Comparison of ENCODE assay signal across 8 mouse cellular contexts in genomic region chr2:121867051-121867928, GRCm38 (mm10). TPM values are rescaled to one million over a fixed set of nuclear protein-coding genes. Genes with fewer than 3 reads are reported as not detected.
DNase-seq lines count a peak whose midpoint lies in the region; ATAC-seq and TF ChIP-seq lines count a peak whose summit lies in the region.

No protein-coding gene starts in this region.

- H3K27ac ChIP-seq in kidney, embryonic 14.5 days (ENCODE audit: low read depth, low read length), result peak overlapping the region; percentile 56
- H3K27ac ChIP-seq in MEL (ENCODE audit: control insufficient read depth, low read depth, low read length), result peak overlapping the region; percentile 31; the same call in 1 of the 2 replicates
- H3K27ac ChIP-seq in heart, embryonic 12.5 days (ENCODE audit: poor library complexity, severe bottlenecking), result peak overlapping the region; percentile 61
- H3K27ac ChIP-seq in midbrain, embryonic 10.5 days (replicated peaks), result peak overlapping the region; percentile 85

- H3K4me3 ChIP-seq in kidney, embryonic 14.5 days (ENCODE audit: low read length), result peak overlapping the region; percentile 82
- H3K4me3 ChIP-seq in MEL (ENCODE audit: control insufficient read depth in 1 of 2, insufficient read depth in 1 of 2, low read depth in 2 of 2, low read length in 2 of 2), result peak overlapping the region; percentile 89 to 99
- peak overlapping the region; percentile 64 for H3K4me3 ChIP-seq in heart, embryonic 12.5 days
- peak overlapping the region; percentile 64 for H3K4me3 ChIP-seq in midbrain, embryonic 10.5 days

- H3K27me3 ChIP-seq in kidney, embryonic 14.5 days (ENCODE audit: control insufficient read depth, insufficient read depth, low read length), result no peaks in the 10 kb centered on the region
- no peaks in the 10 kb centered on the region; a peak in 1 of 4 replicates for H3K27me3 ChIP-seq in MEL (ENCODE audit: control insufficient read depth in 1 of 2, insufficient read depth in 2 of 2, low read length in 2 of 2)
- H3K27me3 ChIP-seq in heart, embryonic 12.5 days (replicated peaks), result no peaks in the 10 kb centered on the region
- H3K27me3 ChIP-seq in midbrain, embryonic 10.5 days (ENCODE audit: low read depth, poor library complexity, severe bottlenecking), result peaks cover 77% of the 10 kb centered on the region

- H3K4me2 ChIP-seq in kidney, embryonic 14.5 days (replicated peaks; ENCODE audit: low read depth, low read length), result peak overlapping the region; percentile 91
- H3K4me2 ChIP-seq in heart, embryonic 12.5 days, result peak overlapping the region; percentile 82

- H3K36me3 ChIP-seq in kidney, embryonic 14.5 days (ENCODE audit: control insufficient read depth, insufficient read depth, low read length), result no peaks in the 10 kb centered on the region
- peaks cover 0 to 12% of the 10 kb centered on the region in 2 experiments; a peak in 3 of 4 replicates for H3K36me3 ChIP-seq in MEL (ENCODE audit: control insufficient read depth in 1 of 2, insufficient read depth in 2 of 2, low read length in 2 of 2)
- H3K36me3 ChIP-seq in heart, embryonic 12.5 days, result peaks cover 4% of the 10 kb centered on the region; the same call in 1 of the 2 replicates
- H3K36me3 ChIP-seq in midbrain, embryonic 10.5 days, result peaks cover 5% of the 10 kb centered on the region; the same call in 1 of the 2 replicates

- peak; percentile 74; the same call in 1 of the 2 replicates for ATAC-seq in kidney, embryonic 14.5 days (ENCODE audit: low FRiP score, low TSS enrichment)
- ATAC-seq in heart, embryonic 12.5 days (ENCODE audit: insufficient number of reproducible peaks, low FRiP score), result peak; percentile 34

- peaks cover 12% of the 10 kb centered on the region for H3K79me2 ChIP-seq in MEL (ENCODE audit: control insufficient read depth, insufficient read depth, low read length, poor library complexity)

- H3K9me3 ChIP-seq in kidney, embryonic 14.5 days (ENCODE audit: control insufficient read depth, low read length), result no peaks in the 10 kb centered on the region
- no peaks in the 10 kb centered on the region for H3K9me3 ChIP-seq in MEL (replicated peaks; ENCODE audit: insufficient read depth, low read length)
- no peaks in the 10 kb centered on the region for H3K9me3 ChIP-seq in heart, embryonic 12.5 days (replicated peaks)
- no peaks in the 10 kb centered on the region for H3K9me3 ChIP-seq in midbrain, embryonic 10.5 days (replicated peaks)

- peak overlapping the region; percentile 87 for H3K9ac ChIP-seq in kidney, embryonic 14.5 days (ENCODE audit: low read depth, low read length)
- H3K9ac ChIP-seq in MEL (ENCODE audit: control insufficient read depth, low read depth, low read length, poor library complexity, severe bottlenecking), result peak overlapping the region; percentile 91
- peak overlapping the region; percentile 84 for H3K9ac ChIP-seq in heart, embryonic 12.5 days

- H3K4me1 ChIP-seq in kidney, embryonic 14.5 days (ENCODE audit: control insufficient read depth, insufficient read depth, low read length), result peaks cover 6% of the 10 kb centered on the region; the same call in 1 of the 2 replicates
- peaks cover 0 to 3% of the 10 kb centered on the region in 2 experiments; a peak in 2 of 4 replicates for H3K4me1 ChIP-seq in MEL (ENCODE audit: control insufficient read depth in 1 of 2, insufficient read depth in 2 of 2, low read length in 2 of 2)
- H3K4me1 ChIP-seq in heart, embryonic 12.5 days (replicated peaks), result peaks cover 5% of the 10 kb centered on the region
- H3K4me1 ChIP-seq in midbrain, embryonic 10.5 days, result peaks cover 35% of the 10 kb centered on the region

- DNase-seq in kidney, postnatal 14 days, result no peak
- DNase-seq in MEL (ENCODE audit: low read depth, low spot score), result peak; percentile 73
- DNase-seq in cerebellum, postnatal 36 days, result peak; percentile 59
- peak; percentile 24 to 26 for DNase-seq in layer of hippocampus, postnatal 25 days (ENCODE audit: extremely low spot score in 1 of 2, low spot score in 1 of 2)
- DNase-seq in midbrain, embryonic 10.5 days (ENCODE audit: low spot score), result no peak
- DNase-seq in yolk sac, embryonic 10.5 days (ENCODE audit: low spot score), result no peak

- TF ChIP-seq EP300 in MEL (IDR thresholded peaks at IDR 0.05; ENCODE audit: low read depth in 1 of 2, low read length in 2 of 2), result no peak

- TF ChIP-seq POLR2A in MEL (IDR thresholded peaks at IDR 0.05; ENCODE audit: control insufficient read depth in 1 of 2, insufficient read depth in 1 of 2, low read depth in 1 of 2, low read length in 2 of 2, poor library complexity in 1 of 2), result peak; percentile 40 to 51; a peak in 3 of 4 replicates

- no peak for TF ChIP-seq CTCF in MEL (IDR thresholded peaks at IDR 0.05 in 2 of 3, conservative IDR thresholded peaks at IDR 0.05 in 1 of 3; ENCODE audit: control insufficient read depth in 1 of 3, insufficient read depth in 1 of 3, low read depth in 2 of 3, low read length in 3 of 3, poor library complexity in 1 of 3, severe bottlenecking in 1 of 3)

- WGBS in kidney, embryonic 14.5 days, result 1% methylated on average over 54 of the region's 63 CpGs
- under 1% methylated on average over 61 of the region's 63 CpGs for WGBS in heart, embryonic 12.5 days
- under 1% methylated on average over 63 of the region's 63 CpGs for WGBS in midbrain, embryonic 10.5 days

- TF ChIP-seq RAD21 in MEL (IDR thresholded peaks at IDR 0.05; ENCODE audit: low read depth, low read length), result no peak

TF ChIP-seq in MEL, 35 proteins besides CTCF, POLR2A, EP300 and RAD21:
- TF ChIP-seq GATA1 (IDR thresholded peaks at IDR 0.05; ENCODE audit: low read depth, low read length) (no peak), MEF2A (IDR thresholded peaks at IDR 0.05; ENCODE audit: extremely low read depth, insufficient replicate concordance, low read depth, low read length, poor library complexity, severe bottlenecking) (no peak), MYC (IDR thresholded peaks at IDR 0.05; ENCODE audit: low read depth, low read length) (0 out of 2 replicates have a peak, but pooled peaks have one; percentile 6), MXI1 (IDR thresholded peaks at IDR 0.05; ENCODE audit: low read depth, low read length) (no peak; the same call in 1 of the 2 replicates), POLR2AphosphoS5 (IDR thresholded peaks at IDR 0.05; ENCODE audit: borderline replicate concordance, low read depth, low read length) (no peak), MAX (IDR thresholded peaks at IDR 0.05; ENCODE audit: low read length) (peak; percentile 66; the same call in 1 of the 2 replicates), RCOR1 (IDR thresholded peaks at IDR 0.05; ENCODE audit: low read depth, low read length) (no peak), JUND (IDR thresholded peaks at IDR 0.05; ENCODE audit: low read depth, low read length) (no peak), SMC3 (IDR thresholded peaks at IDR 0.05; ENCODE audit: low read depth, low read length) (no peak), NELFE (IDR thresholded peaks at IDR 0.05; ENCODE audit: low read depth, low read length) (peak; percentile 16; the same call in 1 of the 2 replicates), ZNF384 (IDR thresholded peaks at IDR 0.05; ENCODE audit: low read depth, low read length) (no peak), HCFC1 (IDR thresholded peaks at IDR 0.05; ENCODE audit: low read depth, low read length) (no peak), ETS1 (IDR thresholded peaks at IDR 0.05; ENCODE audit: low read depth, low read length) (no peak), TCF12 (IDR thresholded peaks at IDR 0.05; ENCODE audit: low read depth, low read length) (no peak), KAT2A (conservative IDR thresholded peaks at IDR 0.05; ENCODE audit: low read depth, low read length) (no peak), USF2 (IDR thresholded peaks at IDR 0.05; ENCODE audit: borderline replicate concordance in 1 of 2, insufficient read depth in 1 of 2, low read depth in 1 of 2, low read length in 2 of 2) (no peak), CHD1 (IDR thresholded peaks at IDR 0.05; ENCODE audit: low read depth, low read length) (no peak), ELF1 (IDR thresholded peaks at IDR 0.05; ENCODE audit: low read depth, low read length) (no peak), MAZ (IDR thresholded peaks at IDR 0.05; ENCODE audit: low read depth, low read length) (no peak), MYB (IDR thresholded peaks at IDR 0.05; ENCODE audit: low read depth, low read length) (no peak), BHLHE40 (IDR thresholded peaks at IDR 0.05; ENCODE audit: borderline replicate concordance, low read depth, low read length) (no peak), TAL1 (IDR thresholded peaks at IDR 0.05; ENCODE audit: low read length) (no peak), TBP (IDR thresholded peaks at IDR 0.05; ENCODE audit: low read depth, low read length) (no peak)

RNA-seq across cellular contexts. Expression of gene Casc4, which starts 0.5 kb away (rescaled TPM):
- 18.3 and 25.5 TPM in 2 replicates for polyA plus RNA-seq in kidney, embryonic 14.5 days (2014; fragmentation: Nextera tagmentation; extraction: Ambion mirVana)
- total RNA-seq in MEL (2012; rRNA removed), result 25.2 and 30.1 TPM in 2 replicates
- 100 to 1,000 TPM in 1 of 2 experiments, 10 to 100 TPM in 1; 26.0 to 124 TPM for polyA plus RNA-seq in MEL (2012; ENCODE audit: insufficient read depth in 1 of 2, insufficient read length in 2 of 2, low read depth in 1 of 2, low replicate concordance in 2 of 2, missing spikeins in 1 of 2)
- polyA plus RNA-seq in heart, embryonic 12.5 days (2016; fragmentation: Nextera tagmentation; extraction: Ambion mirVana), result 17.5 and 21.2 TPM in 2 replicates
- 100 to 1,000 TPM; 106 to 120 TPM for total RNA-seq in layer of hippocampus, postnatal 25 days (2021)
- polyA plus RNA-seq in midbrain, embryonic 10.5 days (2016; fragmentation: Nextera tagmentation; extraction: Ambion mirVana), result 13.2 and 14.6 TPM in 2 replicates

Comparison
In these comparisons a context has a peak if more than half of its experiments do, and no peak if none do; other contexts are left out.
1. H3K27ac ChIP-seq: peak in every context shown above with its lines; median percentile 85 in midbrain, embryonic 10.5 days; 61 in heart, embryonic 12.5 days; 56 in kidney, embryonic 14.5 days; 31 in MEL.
2. DNase-seq: peak in MEL (single experiment), cerebellum, postnatal 36 days (2 of 2) and layer of hippocampus, postnatal 25 days (2 of 2); none in kidney, postnatal 14 days (single experiment), midbrain, embryonic 10.5 days (single experiment) and yolk sac, embryonic 10.5 days (single experiment).
3. Peak in every context shown above with its lines, with median percentiles within 50 percentile points of each other: H3K4me3 ChIP-seq and H3K9ac ChIP-seq.